10 mouse cellular contexts compared by ENCODE assay signal in the genomic region with DNA sequence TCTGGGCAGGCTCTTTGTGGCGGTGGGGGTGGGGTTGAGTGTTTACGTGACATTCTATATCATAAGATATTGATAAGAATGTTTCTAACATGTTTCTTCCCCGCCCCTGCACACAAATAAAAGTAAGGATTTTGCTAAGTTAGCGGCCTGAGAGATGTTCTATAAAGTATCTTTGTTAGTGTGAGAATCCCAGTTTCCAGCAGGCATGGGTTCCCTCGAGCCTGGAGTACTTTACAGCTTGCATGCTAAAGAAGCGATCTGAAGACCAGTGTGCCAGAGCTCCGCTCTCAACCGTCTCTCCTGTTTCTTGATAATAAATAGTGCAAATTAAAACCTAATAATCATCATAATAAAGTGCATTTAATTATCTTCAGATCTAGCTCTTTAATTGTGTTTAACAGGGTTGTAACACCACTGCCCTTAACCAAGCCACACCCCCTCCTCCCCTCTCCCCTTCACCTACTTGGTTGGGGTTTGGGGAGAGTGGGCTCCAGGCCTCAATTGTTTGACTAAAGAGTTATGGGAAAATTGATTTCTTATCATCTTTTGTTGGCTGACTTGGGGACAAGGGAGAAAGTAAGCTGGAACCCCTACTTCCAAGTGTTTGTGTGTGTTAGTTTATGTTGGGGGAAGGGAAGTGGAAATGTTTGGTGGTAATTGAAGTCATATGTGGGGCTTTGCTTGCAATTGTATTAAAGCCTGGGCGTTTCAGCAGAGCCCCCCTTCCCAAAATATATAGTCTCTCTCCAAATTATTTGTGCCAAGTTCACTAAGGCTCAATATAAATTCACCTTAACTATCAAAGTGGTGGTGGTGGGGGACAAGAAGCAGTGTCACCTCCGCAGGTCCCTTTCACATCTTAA. TPM values are rescaled to one million over a fixed set of nuclear protein-coding genes. Genes with fewer than 3 reads are reported as not detected.
A peak's percentile ranks its signal among the peaks of the same experiment; 100 is the strongest.
DNase-seq lines count a peak whose midpoint lies in the region; ATAC-seq and TF ChIP-seq lines count a peak whose summit lies in the region.
"Had no signal": no experiment of that assay in that cellular context is flagged by ENCODE, and none has a peak within 500 bp of the region (broad histone marks: within the 10 kb centered on the region; RNA-seq: fewer than 3 reads in every experiment).

No protein-coding gene starts in this region.

- no peaks in the 10 kb centered on the region for H3K36me3 ChIP-seq in lung, embryonic 16.5 days (ENCODE audit: control insufficient read depth, insufficient read depth, low read length)
- peaks cover 26% of the 10 kb centered on the region for H3K36me3 ChIP-seq in limb, embryonic 14.5 days (ENCODE audit: control insufficient read depth, insufficient read depth, low read length)
- H3K36me3 ChIP-seq in stomach, embryonic 16.5 days (ENCODE audit: control insufficient read depth, insufficient read depth, low read length), result no peaks in the 10 kb centered on the region

- 13% methylated on average over 10 of the region's 10 CpGs for WGBS in lung, embryonic 16.5 days
- whole genome bisulfite sequencing in limb, embryonic 14.5 days, result 8% methylated on average over 10 of the region's 10 CpGs
- 24% methylated on average over 10 of the region's 10 CpGs for WGBS in stomach, embryonic 16.5 days

- H3K4me1 ChIP-seq in lung, embryonic 16.5 days (replicated peaks; ENCODE audit: control insufficient read depth, insufficient read depth, low read length), result peaks cover 34% of the 10 kb centered on the region
- peaks cover 34% of the 10 kb centered on the region for H3K4me1 ChIP-seq in limb, embryonic 14.5 days (ENCODE audit: control insufficient read depth, insufficient read depth, low read length)
- peaks cover 28% of the 10 kb centered on the region for H3K4me1 ChIP-seq in stomach, embryonic 16.5 days (ENCODE audit: control insufficient read depth, insufficient read depth, low read length)

- peak; percentile 66 for DNase-seq in embryo, embryonic 10.5 days (ENCODE audit: low spot score)
- DNase-seq in embryo, embryonic 9.5 days (ENCODE audit: extremely low spot score), result no peak
- no peak for DNase-seq in lung, postnatal 14 days
- DNase-seq in limb, embryonic 14.5 days (ENCODE audit: low spot score), result peak; percentile 66
- DNase-seq in gastrocnemius, postnatal 4 days (ENCODE audit: low spot score in 2 of 2), result no peak
- DNase-seq in B cell, adult 2 months, result no peak
- DNase-seq: right cerebral cortex, postnatal 25 days had no signal

- peaks cover 3% of the 10 kb centered on the region; the same call in 1 of the 2 replicates for H3K27me3 ChIP-seq in lung, embryonic 16.5 days (ENCODE audit: control insufficient read depth, insufficient read depth, low read depth, low read length)
- no peaks in the 10 kb centered on the region for H3K27me3 ChIP-seq in limb, embryonic 14.5 days (ENCODE audit: control insufficient read depth, insufficient read depth, low read length)
- H3K27me3 ChIP-seq in stomach, embryonic 16.5 days (ENCODE audit: control insufficient read depth, insufficient read depth, low read length), result no peaks in the 10 kb centered on the region

- H3K9me3 ChIP-seq in lung, embryonic 16.5 days (ENCODE audit: control insufficient read depth, low read length), result no peaks in the 10 kb centered on the region
- H3K9me3 ChIP-seq in limb, embryonic 14.5 days (ENCODE audit: control insufficient read depth, low read length), result no peaks in the 10 kb centered on the region
- no peaks in the 10 kb centered on the region for H3K9me3 ChIP-seq in stomach, embryonic 16.5 days (replicated peaks; ENCODE audit: control insufficient read depth, low read length)

- TF ChIP-seq POLR2A in limb, embryonic 14.5 days (IDR thresholded peaks at IDR 0.05; ENCODE audit: borderline replicate concordance, extremely low read depth, insufficient read depth, insufficient read length), result no peak

- ATAC-seq in lung, embryonic 16.5 days (ENCODE audit: low read depth), result no peak
- no peak for ATAC-seq in limb, embryonic 14.5 days (ENCODE audit: low FRiP score, low read depth)
- ATAC-seq in stomach, embryonic 16.5 days (ENCODE audit: insufficient read depth, low FRiP score), result no peak

- H3K4me3 ChIP-seq in lung, embryonic 16.5 days (ENCODE audit: low read length), result peak overlapping the region; percentile 87
- peak overlapping the region; percentile 97 for H3K4me3 ChIP-seq in limb, embryonic 14.5 days (replicated peaks; ENCODE audit: low read length)
- H3K4me3 ChIP-seq in stomach, embryonic 16.5 days (replicated peaks; ENCODE audit: low read length), result peak overlapping the region; percentile 61

- H3K27ac ChIP-seq in lung, embryonic 16.5 days (ENCODE audit: low read length), result peak overlapping the region; percentile 98
- H3K27ac ChIP-seq in limb, embryonic 14.5 days (replicated peaks; ENCODE audit: low read depth, low read length), result peak overlapping the region; percentile 100
- peak overlapping the region; percentile 98 for H3K27ac ChIP-seq in stomach, embryonic 16.5 days (ENCODE audit: low read length)

- H3K9ac ChIP-seq in lung, embryonic 16.5 days (ENCODE audit: low read length), result peak overlapping the region; percentile 84
- H3K9ac ChIP-seq in limb, embryonic 14.5 days (ENCODE audit: low read depth, low read length, severe bottlenecking), result peak overlapping the region; percentile 99
- H3K9ac ChIP-seq in stomach, embryonic 16.5 days (ENCODE audit: low read length), result peak overlapping the region; percentile 91

- H3K4me2 ChIP-seq in lung, embryonic 16.5 days (ENCODE audit: low read depth, low read length), result peak overlapping the region; percentile 82
- H3K4me2 ChIP-seq in limb, embryonic 14.5 days (replicated peaks; ENCODE audit: low read depth, low read length, severe bottlenecking), result peak overlapping the region; percentile 80
- peak overlapping the region; percentile 79 for H3K4me2 ChIP-seq in stomach, embryonic 16.5 days (ENCODE audit: low read depth, low read length)

RNA-seq across cellular contexts. Expression of a gene that starts 3.7 kb away (rescaled TPM):
- 25.9 and 27.8 TPM in 2 replicates for polyA plus RNA-seq in lung, embryonic 16.5 days (2015; fragmentation: Nextera tagmentation; extraction: Ambion mirVana)
- polyA plus RNA-seq in limb, embryonic 14.5 days (2012; rRNA removed), result 163 and 258 TPM in 2 replicates
- 65.5 and 70.7 TPM in 2 replicates for polyA plus RNA-seq in limb, embryonic 14.5 days (2014; fragmentation: Nextera tagmentation; extraction: Ambion mirVana)
- polyA plus RNA-seq in stomach, embryonic 16.5 days (2015; fragmentation: Nextera tagmentation; extraction: Ambion mirVana), result 12.2 and 15.4 TPM in 2 replicates
- 10 to 100 TPM; 23.0 to 24.4 TPM for total RNA-seq in gastrocnemius, postnatal 4 days (2021)

RNA-seq across cellular contexts. Expression of a gene that starts 28.7 kb away (rescaled TPM):
- 18.4 and 23.2 TPM in 2 replicates for polyA plus RNA-seq in lung, embryonic 16.5 days (2015; fragmentation: Nextera tagmentation; extraction: Ambion mirVana)
- polyA plus RNA-seq in limb, embryonic 14.5 days (2012; rRNA removed), result 5.5 and 7.2 TPM in 2 replicates
- 11.4 and 13.2 TPM in 2 replicates for polyA plus RNA-seq in limb, embryonic 14.5 days (2014; fragmentation: Nextera tagmentation; extraction: Ambion mirVana)
- 21.0 and 22.0 TPM in 2 replicates for polyA plus RNA-seq in stomach, embryonic 16.5 days (2015; fragmentation: Nextera tagmentation; extraction: Ambion mirVana)
- 1 to 10 TPM; 2.1 to 2.8 TPM for total RNA-seq in gastrocnemius, postnatal 4 days (2021)

RNA-seq across cellular contexts. Expression of a gene that starts 51.7 kb away (rescaled TPM):
- polyA plus RNA-seq in lung, embryonic 16.5 days (2015; fragmentation: Nextera tagmentation; extraction: Ambion mirVana), result 47.1 and 48.6 TPM in 2 replicates
- 38.2 and 41.1 TPM in 2 replicates for polyA plus RNA-seq in limb, embryonic 14.5 days (2012; rRNA removed)
- 43.0 and 54.7 TPM in 2 replicates for polyA plus RNA-seq in limb, embryonic 14.5 days (2014; fragmentation: Nextera tagmentation; extraction: Ambion mirVana)
- 34.9 and 47.0 TPM in 2 replicates for polyA plus RNA-seq in stomach, embryonic 16.5 days (2015; fragmentation: Nextera tagmentation; extraction: Ambion mirVana)
- 10 to 100 TPM; 39.5 to 45.7 TPM for total RNA-seq in gastrocnemius, postnatal 4 days (2021)

RNA-seq across cellular contexts. Expression of a gene that starts 55.6 kb away (rescaled TPM):
- polyA plus RNA-seq in lung, embryonic 16.5 days (2015; fragmentation: Nextera tagmentation; extraction: Ambion mirVana), result 0.16 and 0.19 TPM in 2 replicates
- polyA plus RNA-seq in limb, embryonic 14.5 days (2012; rRNA removed), result 0.68 and 1.2 TPM in 2 replicates
- 0.91 and 1.00 TPM in 2 replicates for polyA plus RNA-seq in limb, embryonic 14.5 days (2014; fragmentation: Nextera tagmentation; extraction: Ambion mirVana)
- polyA plus RNA-seq in stomach, embryonic 16.5 days (2015; fragmentation: Nextera tagmentation; extraction: Ambion mirVana), result 0.40 and 0.79 TPM in 2 replicates
- under 1 TPM; 0.10 to 0.18 TPM for total RNA-seq in gastrocnemius, postnatal 4 days (2021)
- total RNA-seq: layer of hippocampus, adult 2 months had no signal

Comparison
In these comparisons a context has a peak if more than half of its experiments do, and no peak if none do; other contexts are left out.
1. DNase-seq: peak in embryo, embryonic 10.5 days (single experiment) and limb, embryonic 14.5 days (single experiment); none in embryo, embryonic 9.5 days (single experiment), lung, postnatal 14 days (single experiment), gastrocnemius, postnatal 4 days (0 of 2) and B cell, adult 2 months (0 of 2).
2. Peak in every context shown above with its lines, with median percentiles within 50 percentile points of each other: H3K27ac ChIP-seq, H3K4me2 ChIP-seq, H3K4me3 ChIP-seq and H3K9ac ChIP-seq.